10 mouse cellular contexts compared by ENCODE assay signal in the genomic region with DNA sequence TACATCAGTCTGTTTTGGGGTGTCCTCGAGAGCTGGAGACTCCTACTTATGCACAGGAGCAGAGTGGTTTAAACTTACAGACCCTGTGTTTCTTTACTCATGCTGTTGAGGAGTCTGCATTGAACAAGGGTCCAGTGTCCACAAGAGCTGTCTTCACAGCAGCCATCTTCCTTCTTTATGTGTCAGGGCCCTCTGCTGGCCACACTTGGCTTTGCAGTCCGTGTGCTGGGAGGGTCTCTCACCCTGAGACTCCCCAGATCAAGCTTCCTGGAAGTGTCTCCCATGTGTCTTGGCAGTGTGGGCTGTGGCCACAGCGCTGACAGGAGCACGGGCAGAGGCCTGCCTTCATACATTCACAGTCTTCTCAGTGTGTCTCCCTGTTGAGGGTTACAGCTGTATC. TPM values are rescaled to one million over a fixed set of nuclear protein-coding genes. Genes with fewer than 3 reads are reported as not detected.
DNase-seq lines count a peak whose midpoint lies in the region; ATAC-seq and TF ChIP-seq lines count a peak whose summit lies in the region.
"Had no signal": no experiment of that assay in that cellular context is flagged by ENCODE, and none has a peak within 500 bp of the region (broad histone marks: within the 10 kb centered on the region; RNA-seq: fewer than 3 reads in every experiment).

No protein-coding gene starts in this region.

- 23% methylated on average over 4 of the region's 4 CpGs for WGBS in kidney, postnatal 0 days
- 33% methylated on average over 4 of the region's 4 CpGs for WGBS in midbrain, postnatal 0 days

- H3K27me3 ChIP-seq in kidney, postnatal 0 days (ENCODE audit: insufficient read depth, low read length) = no peaks in the 10 kb centered on the region
- no peaks in the 10 kb centered on the region for H3K27me3 ChIP-seq in midbrain, postnatal 0 days (ENCODE audit: insufficient read depth, low read length)
- H3K27me3 ChIP-seq: embryonic facial prominence, embryonic 13.5 days; limb, embryonic 13.5 days had no signal

- H3K9ac ChIP-seq in kidney, postnatal 0 days (ENCODE audit: low read depth, low read length) = no peak overlapping the region
- H3K9ac ChIP-seq in midbrain, postnatal 0 days (replicated peaks; ENCODE audit: low read length, poor library complexity, severe bottlenecking) = no peak overlapping the region
- H3K9ac ChIP-seq: embryonic facial prominence, embryonic 13.5 days; limb, embryonic 13.5 days had no signal

- no peak overlapping the region for H3K4me3 ChIP-seq in gastrocnemius, adult 2 months
- H3K4me3 ChIP-seq in kidney, postnatal 0 days (replicated peaks; ENCODE audit: low read depth, low read length) = no peak overlapping the region
- H3K4me3 ChIP-seq in midbrain, postnatal 0 days (ENCODE audit: low read depth, low read length) = no peak overlapping the region
- H3K4me3 ChIP-seq: embryonic facial prominence, embryonic 13.5 days; limb, embryonic 13.5 days had no signal

- peak; percentile 32 for DNase-seq in gastrocnemius, adult 2 months
- DNase-seq in gastrocnemius, adult 8-10 months (ENCODE audit: low spot score in 2 of 2) = no peak
- DNase-seq in 3134 (ENCODE audit: extremely low read depth, insufficient read length, low spot score) (peak; percentile 16), MEL-GATA-1-ER (ENCODE audit: extremely low read depth, low read depth) (peak; percentile 6)
- DNase-seq in embryo, embryonic 11.5 days (ENCODE audit: low read depth, low spot score) = peak; percentile 48
- peak; percentile 76 for DNase-seq in kidney, postnatal 0 days (ENCODE audit: low spot score)
- peak; percentile 61 for DNase-seq in midbrain, postnatal 0 days (ENCODE audit: low spot score)

- H3K4me1 ChIP-seq in kidney, postnatal 0 days (replicated peaks; ENCODE audit: insufficient read depth, low read length) = no peaks in the 10 kb centered on the region
- H3K4me1 ChIP-seq in midbrain, postnatal 0 days (ENCODE audit: insufficient read depth, low read length) = no peaks in the 10 kb centered on the region
- H3K4me1 ChIP-seq: embryonic facial prominence, embryonic 13.5 days; limb, embryonic 13.5 days had no signal

- intact Hi-C loops in gastrocnemius, adult 2 months (cut with DNase I) = loop anchor here (1.0 kb wide), 1 partner anchor 124 kb away; no protein-coding TSS in a partner anchor

- no peak overlapping the region for H3K4me2 ChIP-seq in kidney, postnatal 0 days (ENCODE audit: low read length)
- H3K4me2 ChIP-seq in midbrain, postnatal 0 days (ENCODE audit: low read depth, low read length, poor library complexity, severe bottlenecking) = no peak overlapping the region
- H3K4me2 ChIP-seq: embryonic facial prominence, embryonic 13.5 days; limb, embryonic 13.5 days had no signal

- H3K9me3 ChIP-seq in kidney, postnatal 0 days (replicated peaks; ENCODE audit: low read length) = no peaks in the 10 kb centered on the region
- H3K9me3 ChIP-seq in midbrain, postnatal 0 days (ENCODE audit: low read length) = no peaks in the 10 kb centered on the region
- H3K9me3 ChIP-seq: embryonic facial prominence, embryonic 13.5 days; limb, embryonic 13.5 days had no signal

- peak; percentile 79 for TF ChIP-seq CTCF in gastrocnemius, adult 2 months (IDR thresholded peaks at IDR 0.05)
- peak; percentile 81 for TF ChIP-seq CTCF in kidney, postnatal 0 days (IDR thresholded peaks at IDR 0.05; ENCODE audit: low read depth)
- peak; percentile 80 for TF ChIP-seq CTCF in midbrain, postnatal 0 days (IDR thresholded peaks at IDR 0.05)

- H3K27ac ChIP-seq in gastrocnemius, adult 2 months = no peak overlapping the region
- no peak overlapping the region for H3K27ac ChIP-seq in kidney, postnatal 0 days
- no peak overlapping the region for H3K27ac ChIP-seq in midbrain, postnatal 0 days (ENCODE audit: low read depth, low read length)
- H3K27ac ChIP-seq: embryonic facial prominence, embryonic 13.5 days; limb, embryonic 13.5 days had no signal

- 0 out of 2 replicates have a peak, but pooled peaks cover 10% of the 10 kb centered on the region for H3K36me3 ChIP-seq in kidney, postnatal 0 days (ENCODE audit: insufficient read depth, low read length)
- H3K36me3 ChIP-seq in midbrain, postnatal 0 days (ENCODE audit: insufficient read depth, low read length) = peaks cover 9% of the 10 kb centered on the region

- ATAC-seq in kidney, postnatal 0 days (replicated peaks; ENCODE audit: low FRiP score, low read depth) = no peak; the same call in 1 of the 2 replicates
- ATAC-seq in midbrain, postnatal 0 days (ENCODE audit: low FRiP score) = peak; percentile 34; the same call in 1 of the 2 replicates
- ATAC-seq in inflammation-experienced regulatory T-cells, adult 6 months = no peak

RNA-seq across cellular contexts. Expression of a gene that starts 48.0 kb away (rescaled TPM):
- 1 to 10 TPM; 3.5 to 5.0 TPM for total RNA-seq in gastrocnemius, adult 2 months (2021)
- 1 to 10 TPM; 2.9 to 4.3 (median 3.7) TPM for total RNA-seq in gastrocnemius, adult 8-10 months (2022)
- 13.3 and 14.5 TPM in 2 replicates for polyA plus RNA-seq in kidney, postnatal 0 days (2015; fragmentation: Nextera tagmentation; extraction: Ambion mirVana)
- 17.4 and 19.2 TPM in 2 replicates for total RNA-seq in midbrain, postnatal 0 days (2014; rRNA removed)
- polyA plus RNA-seq in midbrain, postnatal 0 days (2015; fragmentation: Nextera tagmentation; extraction: Ambion mirVana) = 12.7 and 14.2 TPM in 2 replicates
- polyA plus RNA-seq in inflammation-experienced regulatory T-cells, adult 6 months (2017; shearing (Covaris generic)) = 10 to 100 TPM in 2 of 3 experiments, 1 to 10 TPM in 1; 8.7 to 18.2 (median 17.1) TPM

Comparison
In these comparisons a context has a peak if more than half of its experiments do, and no peak if none do; other contexts are left out.
1. DNase-seq: peak in gastrocnemius, adult 2 months (single experiment), 3134 (single experiment), MEL-GATA-1-ER (single experiment), embryo, embryonic 11.5 days (single experiment), kidney, postnatal 0 days (single experiment) and midbrain, postnatal 0 days (single experiment); none in gastrocnemius, adult 8-10 months (0 of 2).
2. Peak in every context shown above with its lines, with median percentiles within 50 percentile points of each other: CTCF ChIP-seq.